Mouse (Mus musculus): ENCODE results near the gene Fam219b.
A peak's percentile ranks its signal among the peaks of the same experiment; 100 is the strongest.

Gene Fam219b

GRCm38 (mm10) chr9:57526435-57526834 lies 10.9 kb upstream of the Fam219b start:
- DNase-seq, result no peak

DNA sequence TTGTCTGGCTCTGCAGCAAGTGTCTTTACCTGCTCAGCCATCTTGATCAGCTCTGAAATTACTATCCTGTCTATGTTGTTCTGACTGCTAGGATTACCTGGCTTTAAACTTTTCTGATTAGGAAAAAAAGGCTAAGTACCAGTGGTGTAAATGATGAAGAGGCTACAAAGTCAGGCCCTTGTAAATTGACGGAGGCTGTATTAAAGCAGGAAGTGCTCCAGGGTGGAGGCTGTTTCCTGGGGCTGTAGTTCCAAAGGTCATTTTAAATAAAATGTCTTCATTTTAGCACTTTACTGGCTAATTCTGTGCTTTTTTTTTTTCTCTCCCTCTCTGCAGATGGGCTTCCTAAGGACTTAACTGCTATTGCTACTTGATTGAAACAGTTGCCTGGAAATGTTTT lies 5.4 kb upstream of the Fam219b start:
- no peak for DNase-seq

- no peak for DNase-seq
These were observed 966 bp upstream of the Fam219b start for GRCm38 (mm10) chr9:57536362-57536761.

GRCm38 (mm10) chr9:57537728-57538181 lies 427 bp downstream of the Fam219b start:
- no peak for DNase-seq

GRCm38 (mm10) chr9:57539550-57539949 lies 2.2 kb downstream of the Fam219b start:
- no peak for DNase-seq

DNA sequence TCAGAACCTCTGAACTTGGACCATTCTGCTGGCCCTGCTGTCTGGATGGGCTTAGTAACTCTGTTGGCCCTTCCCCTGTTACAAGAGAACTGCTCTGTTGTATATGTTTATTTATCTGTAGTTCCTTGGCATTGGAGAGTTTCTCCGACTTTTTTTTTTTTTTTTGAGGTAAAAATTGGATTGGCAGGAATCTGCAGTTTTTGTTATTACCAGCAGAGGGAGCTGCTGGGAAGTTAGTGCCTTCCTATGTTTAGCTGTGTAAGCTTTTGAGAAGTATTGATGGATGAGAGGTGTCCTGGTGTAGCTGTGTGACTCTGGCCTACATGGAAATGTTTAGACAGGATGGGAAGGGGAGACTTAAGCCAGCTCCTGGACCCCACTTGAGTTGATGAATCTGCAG lies 4.0 kb downstream of the Fam219b start:
- DNase-seq, result peak; percentile 70

DNA sequence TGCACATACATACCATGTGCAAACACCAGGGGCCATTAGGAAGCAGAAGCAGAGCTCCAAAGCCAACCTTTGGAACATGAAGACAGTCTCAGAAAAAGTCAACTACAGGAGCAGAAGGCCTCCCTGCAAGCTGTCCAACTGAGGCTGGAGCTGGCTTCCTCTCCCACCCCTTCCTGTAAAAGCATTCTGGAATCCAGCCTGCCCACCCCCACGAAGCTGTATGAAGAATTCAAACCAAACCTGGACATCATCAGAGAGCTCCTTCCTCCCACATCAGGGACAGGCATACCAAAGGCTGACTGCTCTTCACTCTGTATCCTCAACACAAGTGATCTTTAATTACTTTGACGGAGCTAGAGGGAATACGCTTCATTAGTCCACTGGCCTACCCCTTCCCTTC lies 6.6 kb downstream of the Fam219b start:
- DNase-seq, result no peak

GRCm38 (mm10) chr9:57547287-57547686 lies 10.0 kb downstream of the Fam219b start:
- no peak for DNase-seq

DNA sequence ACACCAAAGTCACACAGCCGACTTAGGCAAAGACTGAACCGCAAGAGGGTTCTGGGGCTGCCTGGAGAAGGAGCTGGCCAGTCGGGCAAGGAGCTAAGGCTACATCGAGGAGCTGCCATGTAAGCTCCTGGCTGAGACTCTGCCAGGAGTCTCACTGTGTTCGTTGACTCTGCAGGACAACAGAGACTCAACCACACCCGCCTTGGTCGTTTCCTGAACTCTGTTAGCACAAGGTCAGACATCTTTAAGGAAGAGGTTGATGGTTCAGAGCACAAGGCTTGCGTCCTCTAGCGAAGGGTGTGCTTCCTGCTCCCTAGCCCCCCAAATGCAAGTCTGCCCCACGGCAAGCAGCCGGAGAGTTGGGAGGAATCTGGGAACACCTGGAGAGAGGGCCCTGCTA lies 10.5 kb downstream of the Fam219b start:
- no peak for DNase-seq

DNA sequence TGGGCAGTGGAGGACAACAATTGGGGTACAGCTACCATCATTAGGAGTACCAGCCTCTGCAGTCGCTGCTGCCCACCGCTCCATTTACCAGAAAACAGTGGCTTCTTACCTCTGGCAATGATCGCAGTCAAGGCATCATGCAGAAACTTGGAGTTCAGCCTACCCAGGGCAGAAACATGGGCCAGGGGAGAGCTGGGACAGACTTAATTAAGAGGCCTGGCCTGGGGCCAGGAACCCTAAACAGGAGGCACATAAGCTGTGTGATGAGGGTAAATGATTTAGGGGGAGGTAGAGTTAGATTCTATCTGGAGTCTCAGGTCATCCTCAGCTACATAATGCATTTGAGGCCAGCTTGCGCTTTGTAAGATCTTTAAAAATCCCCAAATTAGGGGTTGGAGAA lies 11.9 kb downstream of the Fam219b start:
- DNase-seq, result peak; percentile 63

DNA sequence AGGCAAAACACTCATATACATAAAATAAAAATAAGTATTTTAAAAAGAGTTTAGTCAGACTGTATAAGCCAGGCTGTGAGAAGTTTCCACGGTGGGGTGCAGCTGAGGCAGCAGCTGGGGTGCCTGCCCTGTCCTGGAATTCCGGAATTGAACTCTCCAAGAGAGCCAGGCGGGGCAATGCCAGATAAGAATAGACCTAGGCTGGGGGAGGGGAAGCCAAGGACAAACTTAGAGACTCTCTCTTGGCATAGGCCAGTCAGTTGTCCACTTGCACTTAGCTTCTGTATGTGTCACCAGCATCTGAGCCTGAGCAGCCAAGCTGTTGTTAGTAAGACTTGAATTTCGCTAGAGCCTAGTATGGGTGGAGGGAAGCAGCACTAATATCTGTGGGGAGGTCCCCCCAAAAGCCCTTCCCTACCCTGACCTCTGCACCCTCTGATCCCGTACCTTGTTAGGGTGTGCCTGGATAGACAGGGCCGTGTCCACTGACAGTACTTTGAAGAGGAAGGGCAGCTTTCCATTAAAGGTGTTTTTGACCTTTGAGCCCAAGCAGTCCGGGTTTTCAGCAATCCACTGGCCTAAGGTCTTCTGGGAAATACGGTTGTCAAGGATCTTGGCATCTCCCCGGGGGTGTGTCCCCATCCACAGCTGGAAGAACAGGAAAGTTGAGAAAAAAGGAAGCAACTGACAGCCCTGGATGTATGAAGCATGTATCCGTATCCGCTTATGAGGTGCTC lies 13.0 kb downstream of the Fam219b start:
- DNase-seq, result peak; percentile 42

GRCm38 (mm10) chr9:57552139-57552887 lies 15.0 kb downstream of the Fam219b start, which contains the start of gene Mpi:
Mpi (minus strand) TSS chr9:57552763.
- peak; percentile 69 for DNase-seq

DNA sequence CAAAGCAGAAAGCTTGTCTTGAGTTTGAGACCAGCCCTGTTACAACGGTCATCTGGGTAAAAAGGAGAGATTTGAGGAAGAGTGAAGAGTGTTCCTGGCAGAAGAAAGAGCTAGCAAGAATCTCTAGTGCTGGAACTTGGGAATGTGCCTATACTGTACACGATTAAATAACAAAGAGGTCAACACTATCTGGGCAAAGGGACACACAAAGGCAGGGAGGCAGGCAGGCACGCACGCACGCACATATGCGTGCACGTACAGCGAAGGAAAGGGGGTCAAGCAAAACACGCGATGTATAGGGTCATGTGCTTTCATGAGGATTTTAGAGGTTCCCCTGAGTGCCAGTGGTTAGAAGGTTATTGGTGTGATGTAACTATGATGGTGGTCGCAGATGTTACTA lies 15.8 kb downstream of the Fam219b start:
- DNase-seq, result no peak

DNA sequence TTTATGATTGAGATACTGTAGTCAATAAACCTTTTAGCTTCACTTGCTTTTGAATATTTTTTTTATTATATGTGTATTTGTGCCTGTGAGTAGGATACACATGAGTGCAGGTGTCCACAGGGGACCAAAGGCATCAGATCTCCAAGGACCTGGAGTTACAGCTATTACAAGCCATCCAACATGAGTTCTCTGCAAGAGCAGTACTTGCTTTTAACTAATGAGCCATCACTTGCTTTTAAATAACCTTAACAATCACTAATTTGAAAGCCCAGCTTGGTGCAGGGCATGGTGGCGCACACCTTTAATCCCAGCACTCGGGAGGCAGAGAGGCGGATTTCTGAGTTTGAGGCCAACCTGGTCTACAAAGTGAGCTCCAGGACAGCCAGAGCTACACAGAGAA lies 17.4 kb downstream of the Fam219b start:
- DNase-seq, result no peak

DNA sequence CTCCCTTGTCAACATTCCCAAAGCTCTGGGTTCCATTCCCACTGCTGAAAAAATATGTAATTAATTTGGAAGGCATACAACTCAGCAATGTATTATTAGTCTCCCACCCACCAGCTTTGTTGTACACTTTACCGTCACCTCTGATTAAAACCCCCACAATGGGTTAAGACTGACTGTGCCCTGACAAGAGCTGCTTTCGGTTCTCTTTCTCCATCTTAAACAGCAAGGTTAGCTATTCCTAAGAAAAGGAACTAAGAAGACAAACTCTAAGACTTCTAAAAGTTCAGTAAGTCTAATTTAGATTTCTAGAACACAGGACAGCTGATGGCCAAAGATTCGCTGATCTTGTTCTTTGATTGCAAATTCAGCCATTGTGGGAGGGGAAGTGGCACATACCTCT lies 19.9 kb downstream of the Fam219b start:
- DNase-seq, result no peak

- peak; percentile 12 for DNase-seq
These were observed 21.3 kb downstream of the Fam219b start for GRCm38 (mm10) chr9:57558625-57559024.

GRCm38 (mm10) chr9:57559568-57559967 lies 22.2 kb downstream of the Fam219b start:
- peak; percentile 10 for DNase-seq

- no peak for DNase-seq
These were observed 22.9 kb downstream of the Fam219b start for GRCm38 (mm10) chr9:57560263-57560662.

DNA sequence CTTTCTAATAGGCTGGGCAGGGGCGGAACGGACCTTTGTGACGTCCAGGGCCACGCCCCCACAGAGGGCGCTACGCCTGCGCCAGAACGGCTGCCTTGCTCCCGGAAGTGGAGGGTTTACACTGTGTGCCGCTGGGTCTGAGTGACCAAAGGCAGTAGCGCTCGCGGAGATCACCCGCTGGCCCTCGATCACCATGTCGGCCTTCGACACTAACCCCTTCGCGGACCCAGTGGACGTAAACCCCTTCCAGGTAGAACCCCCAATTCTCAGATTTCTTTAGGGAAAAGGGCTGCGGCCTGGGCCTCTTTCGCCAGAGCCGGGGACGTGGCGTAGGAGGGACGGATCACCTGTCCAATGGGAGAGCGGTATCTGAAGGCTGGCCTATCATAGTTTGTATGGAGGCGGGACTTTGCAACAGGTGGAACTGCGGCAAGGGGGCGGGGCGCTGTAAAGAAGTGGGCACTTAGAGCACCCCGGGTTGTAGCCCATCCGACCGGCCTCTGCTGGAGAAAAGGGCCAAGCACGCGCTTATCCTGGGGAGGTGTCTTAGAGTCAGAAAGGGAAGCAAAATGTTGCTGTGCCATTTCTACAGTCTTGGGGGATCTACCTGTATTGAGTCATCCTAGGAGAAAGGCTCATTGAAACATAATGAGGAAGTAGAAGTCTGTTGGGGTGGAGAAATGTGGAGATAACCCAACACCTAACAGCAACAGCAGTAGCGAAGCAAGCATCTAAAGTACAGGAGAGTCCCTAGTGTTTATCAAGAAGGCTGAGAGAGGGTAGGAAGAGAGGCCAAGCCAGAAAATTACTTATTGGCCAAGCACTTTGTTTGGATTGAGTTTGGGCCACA lies 23.8 kb downstream of the Fam219b start, which contains the start of gene Scamp2:
TSS of gene Scamp2 (plus strand) at position 83 of the 850 bp plus-strand sequence.
- peak; percentile 95 for DNase-seq

- peak; percentile 37 for DNase-seq
These were observed 24.4 kb downstream of the Fam219b start for GRCm38 (mm10) chr9:57561711-57562099.

GRCm38 (mm10) chr9:57562896-57563372 lies 25.6 kb downstream of the Fam219b start:
- DNase-seq, result no peak

GRCm38 (mm10) chr9:57564609-57565008 lies 27.3 kb downstream of the Fam219b start:
- DNase-seq, result no peak

DNA sequence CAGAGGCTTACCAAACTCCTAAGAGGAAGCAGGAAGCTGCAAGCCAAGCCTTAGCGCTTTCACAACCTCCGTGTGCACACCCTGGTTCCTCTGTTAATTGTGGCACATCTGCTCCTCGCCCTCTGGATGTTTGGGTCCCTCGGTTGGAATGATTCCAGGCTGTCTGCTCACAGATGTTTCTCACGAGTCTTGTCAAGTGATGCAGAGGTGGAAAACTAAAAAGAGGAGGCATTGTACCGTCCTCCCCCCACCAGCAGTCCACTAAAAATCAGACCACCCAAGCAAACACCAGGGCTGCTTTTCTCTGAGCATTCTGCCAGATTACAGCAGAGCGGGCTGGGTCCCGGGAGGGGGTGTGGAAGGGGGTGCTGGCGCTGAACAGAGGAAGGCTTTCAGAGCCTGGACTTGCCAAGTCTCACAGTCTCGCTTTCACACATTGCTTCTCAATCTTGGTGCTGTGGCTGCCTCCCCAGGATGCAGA lies 28.5 kb downstream of the Fam219b start:
- DNase-seq, result peak; percentile 31
